Mouse (Mus musculus): ENCODE measurements around the gene Tgfb1.
A peak's percentile ranks its signal among the peaks of the same experiment; 100 is the strongest.
"Not testable (repeated sequence)": the region's sequence is repeated elsewhere in the genome, so short reads cannot be mapped to it uniquely, and the experiment has no call there.

The Tgfb1 gene

GRCm38 (mm10) chr7:25705801-25706251 lies 19.0 kb downstream of the Tgfb1 start:
- peak in 1 of 2 experiments; percentile 39 for DNase-seq (ENCODE audit: low spot score in 2 of 2)

- no peak for DNase-seq (ENCODE audit: low spot score in 2 of 2)
These were observed 19.9 kb downstream of the Tgfb1 start for GRCm38 (mm10) chr7:25706578-25707170.

- no peak for DNase-seq (ENCODE audit: low spot score in 2 of 2)
These were observed 20.9 kb downstream of the Tgfb1 start for GRCm38 (mm10) chr7:25707581-25708292.

- DNase-seq (ENCODE audit: low spot score in 2 of 2), result no peak
These were observed 23.2 kb downstream of the Tgfb1 start for GRCm38 (mm10) chr7:25709961-25710360.

GRCm38 (mm10) chr7:25710519-25711130 lies 23.8 kb downstream of the Tgfb1 start:
- no peak for DNase-seq (ENCODE audit: low spot score in 2 of 2)

- no peak for DNase-seq (ENCODE audit: low spot score in 2 of 2)
These were observed 24.4 kb downstream of the Tgfb1 start for GRCm38 (mm10) chr7:25711165-25711564.

GRCm38 (mm10) chr7:25711731-25712197 lies 25.0 kb downstream of the Tgfb1 start:
- DNase-seq (ENCODE audit: low spot score in 2 of 2), result no peak

GRCm38 (mm10) chr7:25712801-25713200 lies 26.0 kb downstream of the Tgfb1 start:
- no peak for DNase-seq (ENCODE audit: low spot score in 2 of 2)

- DNase-seq (ENCODE audit: low spot score in 2 of 2), result no peak
These were observed 27.8 kb downstream of the Tgfb1 start for GRCm38 (mm10) chr7:25714581-25714980.

GRCm38 (mm10) chr7:25715731-25716271 lies 29.0 kb downstream of the Tgfb1 start:
- DNase-seq (ENCODE audit: low spot score in 2 of 2), result no peak

- DNase-seq (ENCODE audit: low spot score in 2 of 2), result no peak
These were observed 30.7 kb downstream of the Tgfb1 start for GRCm38 (mm10) chr7:25717478-25717877.

- DNase-seq (ENCODE audit: low spot score in 2 of 2), result peak; percentile 89 to 92
These were observed 32.1 kb downstream of the Tgfb1 start, which contains the start of gene Ccdc97 for GRCm38 (mm10) chr7:25718788-25719417. Ccdc97 (minus strand) TSS chr7:25719088.

- DNase-seq (ENCODE audit: low spot score in 2 of 2), result peak in 1 of 2 experiments; percentile 75
These were observed 33.2 kb downstream of the Tgfb1 start for GRCm38 (mm10) chr7:25719761-25720610.

- DNase-seq (ENCODE audit: low spot score in 2 of 2), result no peak
These were observed 34.0 kb downstream of the Tgfb1 start for GRCm38 (mm10) chr7:25720760-25721159.

- DNase-seq (ENCODE audit: low spot score in 2 of 2), result not testable (repeated sequence)
These were observed 35.0 kb downstream of the Tgfb1 start for GRCm38 (mm10) chr7:25721776-25722175.

- DNase-seq (ENCODE audit: low spot score in 2 of 2), result no peak
These were observed 39.1 kb downstream of the Tgfb1 start for GRCm38 (mm10) chr7:25725886-25726285.

- DNase-seq (ENCODE audit: low spot score in 2 of 2), result no peak
These were observed 41.0 kb downstream of the Tgfb1 start for GRCm38 (mm10) chr7:25727800-25728199.

- DNase-seq (ENCODE audit: low spot score in 2 of 2), result no peak
These were observed 42.6 kb downstream of the Tgfb1 start for GRCm38 (mm10) chr7:25729396-25729795.

GRCm38 (mm10) chr7:25729862-25730261 lies 43.1 kb downstream of the Tgfb1 start:
- no peak for DNase-seq (ENCODE audit: low spot score in 2 of 2)

GRCm38 (mm10) chr7:25731294-25732055 lies 44.7 kb downstream of the Tgfb1 start:
- no peak for DNase-seq (ENCODE audit: low spot score in 2 of 2)

Data from frontal cortex, postnatal 10 days (tissue).